Mouse (Mus musculus): ENCODE data around the gene Hist1h3g.

- no peak for TF ChIP-seq CTCF (IDR thresholded peaks at IDR 0.05; ENCODE audit: low read depth)
- no peak for TF ChIP-seq EP300 (IDR thresholded peaks at IDR 0.05; ENCODE audit: low read depth)
These were observed 46.6 kb upstream of the Hist1h3g start, which contains the start of gene Btn2a2 for GRCm38 (mm10) chr13:23488400-23489322.
